14 mouse cellular contexts compared by ENCODE assay signal in genomic region chr17:28452889-28453288, GRCm38 (mm10).
A peak's percentile ranks its signal among the peaks of the same experiment; 100 is the strongest.
DNase-seq lines count a peak whose midpoint lies in the region; ATAC-seq lines count a peak whose summit lies in the region.
"Had no signal": no experiment of that assay in that cellular context is flagged by ENCODE, and none has a peak within 500 bp of the region (broad histone marks: within the 10 kb centered on the region; RNA-seq: fewer than 3 reads in every experiment).

No protein-coding gene starts in this region.

- H3K4me1 ChIP-seq in forebrain, embryonic 13.5 days: peaks cover 9% of the 10 kb centered on the region; the same call in 1 of the 2 replicates
- 0 out of 2 replicates have a peak, but pooled peaks cover 8% of the 10 kb centered on the region for H3K4me1 ChIP-seq in forebrain, embryonic 10.5 days
- H3K4me1 ChIP-seq in midbrain, embryonic 13.5 days (replicated peaks): peaks cover 12% of the 10 kb centered on the region
- H3K4me1 ChIP-seq in midbrain, embryonic 11.5 days (ENCODE audit: control insufficient read depth, insufficient read depth, low read length): no peaks in the 10 kb centered on the region
- 0 out of 2 replicates have a peak, but pooled peaks cover 6% of the 10 kb centered on the region for H3K4me1 ChIP-seq in intestine, embryonic 16.5 days (ENCODE audit: control insufficient read depth, insufficient read depth, low read length)
- H3K4me1 ChIP-seq: lung, embryonic 15.5 days had no signal

- WGBS in forebrain, embryonic 13.5 days: 71% methylated on average over 6 of the region's 6 CpGs
- WGBS in forebrain, embryonic 10.5 days: 87% methylated on average over 6 of the region's 6 CpGs
- 79% methylated on average over 6 of the region's 6 CpGs for whole genome bisulfite sequencing in midbrain, embryonic 13.5 days
- 91% methylated on average over 6 of the region's 6 CpGs for WGBS in midbrain, embryonic 11.5 days
- WGBS in intestine, embryonic 16.5 days: 44% methylated on average over 6 of the region's 6 CpGs

- 0 out of 2 replicates have a peak overlapping the region, but pooled peaks have one; percentile 6 for H3K27ac ChIP-seq in forebrain, embryonic 13.5 days
- no peak overlapping the region for H3K27ac ChIP-seq in forebrain, embryonic 10.5 days
- 0 out of 2 replicates have a peak overlapping the region, but pooled peaks have one; percentile 11 for H3K27ac ChIP-seq in midbrain, embryonic 13.5 days
- no peak overlapping the region for H3K27ac ChIP-seq in midbrain, embryonic 11.5 days (ENCODE audit: low read depth, low read length)
- H3K27ac ChIP-seq in intestine, embryonic 16.5 days (ENCODE audit: low read length): peak overlapping the region; percentile 13; the same call in 1 of the 2 replicates
- H3K27ac ChIP-seq: heart, adult 2 months; lung, embryonic 15.5 days had no signal

- no peak overlapping the region for H3K4me2 ChIP-seq in forebrain, embryonic 13.5 days
- H3K4me2 ChIP-seq in midbrain, embryonic 13.5 days (replicated peaks): no peak overlapping the region
- H3K4me2 ChIP-seq in midbrain, embryonic 11.5 days: no peak overlapping the region
- H3K4me2 ChIP-seq in intestine, embryonic 16.5 days (ENCODE audit: low read depth, low read length): no peak overlapping the region
- H3K4me2 ChIP-seq: lung, embryonic 15.5 days had no signal

- no peaks in the 10 kb centered on the region for H3K27me3 ChIP-seq in forebrain, embryonic 13.5 days
- H3K27me3 ChIP-seq in forebrain, embryonic 10.5 days (ENCODE audit: poor library complexity, severe bottlenecking): no peaks in the 10 kb centered on the region
- no peaks in the 10 kb centered on the region for H3K27me3 ChIP-seq in midbrain, embryonic 13.5 days
- H3K27me3 ChIP-seq in midbrain, embryonic 11.5 days (ENCODE audit: control insufficient read depth, insufficient read depth, low read length): no peaks in the 10 kb centered on the region
- no peaks in the 10 kb centered on the region for H3K27me3 ChIP-seq in intestine, embryonic 16.5 days (replicated peaks; ENCODE audit: control insufficient read depth, insufficient read depth, low read length)
- H3K27me3 ChIP-seq: lung, embryonic 15.5 days; megakaryocyte, embryonic 14.5 days had no signal

- no peak for ATAC-seq in forebrain, embryonic 13.5 days
- no peak for ATAC-seq in midbrain, embryonic 13.5 days
- ATAC-seq in midbrain, embryonic 11.5 days (ENCODE audit: low FRiP score): no peak
- peak; percentile 84 for ATAC-seq in intestine, embryonic 16.5 days

- H3K4me3 ChIP-seq in forebrain, embryonic 13.5 days: no peak overlapping the region
- no peak overlapping the region for H3K4me3 ChIP-seq in forebrain, embryonic 10.5 days
- H3K4me3 ChIP-seq in midbrain, embryonic 13.5 days (replicated peaks): no peak overlapping the region
- no peak overlapping the region for H3K4me3 ChIP-seq in midbrain, embryonic 11.5 days (ENCODE audit: low read depth, low read length)
- no peak overlapping the region for H3K4me3 ChIP-seq in intestine, embryonic 16.5 days (ENCODE audit: low read length)
- H3K4me3 ChIP-seq: heart, adult 2 months; lung, embryonic 15.5 days; megakaryocyte, embryonic 14.5 days had no signal

- H3K9me3 ChIP-seq in forebrain, embryonic 13.5 days (replicated peaks): no peaks in the 10 kb centered on the region
- H3K9me3 ChIP-seq in forebrain, embryonic 10.5 days: no peaks in the 10 kb centered on the region
- H3K9me3 ChIP-seq in midbrain, embryonic 13.5 days: no peaks in the 10 kb centered on the region
- no peaks in the 10 kb centered on the region for H3K9me3 ChIP-seq in midbrain, embryonic 11.5 days (ENCODE audit: control insufficient read depth, low read length)
- no peaks in the 10 kb centered on the region for H3K9me3 ChIP-seq in intestine, embryonic 16.5 days (ENCODE audit: control insufficient read depth, low read length)
- H3K9me3 ChIP-seq: lung, embryonic 15.5 days; megakaryocyte, embryonic 14.5 days had no signal

- H3K9ac ChIP-seq in forebrain, embryonic 13.5 days: no peak overlapping the region
- H3K9ac ChIP-seq in midbrain, embryonic 13.5 days (replicated peaks): no peak overlapping the region
- H3K9ac ChIP-seq in midbrain, embryonic 11.5 days (ENCODE audit: low read length): no peak overlapping the region
- no peak overlapping the region for H3K9ac ChIP-seq in intestine, embryonic 16.5 days (ENCODE audit: low read depth, low read length)
- H3K9ac ChIP-seq: lung, embryonic 15.5 days had no signal

- no peak for DNase-seq in forebrain, embryonic 10.5 days (ENCODE audit: extremely low spot score, low spot score)
- no peak for DNase-seq in midbrain, embryonic 11.5 days (ENCODE audit: low spot score, missing footprints)
- peak; percentile 22 for DNase-seq in retina, postnatal 1 day
- no peak for DNase-seq in cerebellum, adult 18-20 months
- DNase-seq in adipocyte (ENCODE audit: low spot score): no peak
- DNase-seq: cerebellum, adult 8-10 months; heart, adult 2 months; heart, postnatal 4 days; thymus, adult 18-20 months had no signal

- no peaks in the 10 kb centered on the region for H3K36me3 ChIP-seq in forebrain, embryonic 13.5 days (ENCODE audit: poor library complexity, severe bottlenecking)
- no peaks in the 10 kb centered on the region for H3K36me3 ChIP-seq in forebrain, embryonic 10.5 days (replicated peaks)
- H3K36me3 ChIP-seq in midbrain, embryonic 13.5 days: no peaks in the 10 kb centered on the region
- H3K36me3 ChIP-seq in midbrain, embryonic 11.5 days (ENCODE audit: control insufficient read depth, insufficient read depth, low read length): no peaks in the 10 kb centered on the region
- H3K36me3 ChIP-seq in intestine, embryonic 16.5 days (ENCODE audit: control insufficient read depth, insufficient read depth, low read length): no peaks in the 10 kb centered on the region
- H3K36me3 ChIP-seq: lung, embryonic 15.5 days had no signal

Comparison
In these comparisons a context has a peak if more than half of its experiments do, and no peak if none do; other contexts are left out.
1. H3K27ac ChIP-seq: peak in forebrain, embryonic 13.5 days (single experiment), midbrain, embryonic 13.5 days (single experiment) and intestine, embryonic 16.5 days (single experiment); none in forebrain, embryonic 10.5 days (single experiment) and midbrain, embryonic 11.5 days (single experiment).